Mouse (Mus musculus) cerebellum, adult 2 months (tissue): ENCODE data around the gene Akap1.

Experiments
- CTCF ChIP-seq: fragments of 200-500 bp; IDR thresholded peaks from 2 replicates; pipeline ENCODE4 v1.5.1; 2011; ENCODE audit warnings: low read depth, mild to moderate bottlenecking, control low read depth, low read length, moderate library complexity, borderline replicate concordance; ENCODE audit not compliant: insufficient read depth
- POLR2A ChIP-seq: fragments of 200-500 bp; IDR thresholded peaks from 2 replicates; pipeline ENCODE4 v1.6.1; 2011; ENCODE audit warnings: low read length, control low read depth, borderline replicate concordance; ENCODE audit not compliant: insufficient read depth

GRCm38 (mm10) chr11:88897624-88898379 is 33.4 kb upstream of the Akap1 start:
- no peak for TF ChIP-seq CTCF
- TF ChIP-seq POLR2A: no peak
